Mouse (Mus musculus): ENCODE data around the gene Ifna9. TPM values are rescaled to one million over a fixed set of nuclear protein-coding genes. Genes with fewer than 3 reads are reported as not detected.
"Not testable (repeated sequence)": the region's sequence is repeated elsewhere in the genome, so short reads cannot be mapped to it uniquely, and the experiment has no call there.

Gene Ifna9
- polyA plus RNA-seq (2015; fragmentation: Nextera tagmentation; extraction: Ambion mirVana): not detected in 2 replicates

DNA sequence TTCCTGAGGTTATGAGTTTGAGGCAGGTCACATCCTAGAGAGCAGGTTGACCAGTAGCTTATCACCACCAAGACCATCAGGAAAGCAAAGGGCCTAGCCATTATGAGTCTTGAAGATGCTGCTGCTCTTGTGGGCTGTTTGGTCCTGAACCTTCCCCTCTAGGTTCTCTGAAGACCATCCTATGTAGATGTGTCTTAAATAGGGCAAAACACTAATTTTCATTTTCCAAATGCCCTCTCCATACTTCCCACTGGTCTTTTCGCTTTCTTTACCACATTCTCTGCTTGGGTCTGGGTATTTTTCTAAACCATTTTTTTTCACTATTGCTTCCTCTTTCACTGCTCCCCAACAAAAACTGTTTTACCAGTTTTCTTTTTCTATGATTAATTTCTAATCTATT is at the start of gene Ifna9:
Gene Ifna9, minus strand, starts transcription at position 101 of the 400 bp plus-strand sequence.
- no peaks in the 10 kb centered on the region for H3K36me3 ChIP-seq (ENCODE audit: control insufficient read depth, insufficient read depth)
- H3K27me3 ChIP-seq (ENCODE audit: control insufficient read depth, insufficient read depth, low read depth, low read length): no peaks in the 10 kb centered on the region
- no peak for ATAC-seq (ENCODE audit: low read depth)
- H3K4me1 ChIP-seq (ENCODE audit: control insufficient read depth, low read depth, low read length): no peaks in the 10 kb centered on the region
- WGBS (ENCODE audit: insufficient replicate concordance): 42% methylated on average over 1 of the region's 1 CpGs
- H3K9ac ChIP-seq (ENCODE audit: low read depth, low read length): no peak within 1 kb of the TSS
- H3K27ac ChIP-seq (ENCODE audit: low read length): no peak within 1 kb of the TSS
- H3K4me2 ChIP-seq (ENCODE audit: low read depth, low read length): no peak within 1 kb of the TSS
- H3K9me3 ChIP-seq (replicated peaks; ENCODE audit: control insufficient read depth, low read length): no peaks in the 10 kb centered on the region
- no peak within 1 kb of the TSS for H3K4me3 ChIP-seq (ENCODE audit: low read depth, low read length)

GRCm38 (mm10) chr4:88641077-88641831 is 49.1 kb upstream of the Ifna9 start:
- 14% methylated on average over 11 of the region's 11 CpGs for WGBS (ENCODE audit: insufficient replicate concordance)
- Histone ChIP-seq H3K36me3 (ENCODE audit: control insufficient read depth, insufficient read depth) (no peaks in the 10 kb centered on the region), H3K4me1 (ENCODE audit: control insufficient read depth, low read depth, low read length) (no peaks in the 10 kb centered on the region), H3K4me2 (ENCODE audit: low read depth, low read length) (peak overlapping the region; percentile 50), H3K27ac (ENCODE audit: low read length) (no peak overlapping the region), H3K4me3 (ENCODE audit: low read depth, low read length) (peak overlapping the region; percentile 54), H3K27me3 (ENCODE audit: control insufficient read depth, insufficient read depth, low read depth, low read length) (no peaks in the 10 kb centered on the region), H3K9me3 (replicated peaks; ENCODE audit: control insufficient read depth, low read length) (no peaks in the 10 kb centered on the region), H3K9ac (ENCODE audit: low read depth, low read length) (no peak overlapping the region)
- ATAC-seq (ENCODE audit: low read depth): peak; percentile 86

- no peak for ATAC-seq (ENCODE audit: low read depth)
- 42% methylated on average over 8 of the region's 8 CpGs for WGBS (ENCODE audit: insufficient replicate concordance)
- H3K9me3 ChIP-seq (replicated peaks; ENCODE audit: control insufficient read depth, low read length): no peaks in the 10 kb centered on the region
- H3K4me1 ChIP-seq (ENCODE audit: control insufficient read depth, low read depth, low read length): no peaks in the 10 kb centered on the region
- peak overlapping the region; percentile 54 for H3K4me3 ChIP-seq (ENCODE audit: low read depth, low read length)
- H3K4me2 ChIP-seq (ENCODE audit: low read depth, low read length): peak overlapping the region; percentile 50
- H3K27me3 ChIP-seq (ENCODE audit: control insufficient read depth, insufficient read depth, low read depth, low read length): no peaks in the 10 kb centered on the region
- no peak overlapping the region for H3K9ac ChIP-seq (ENCODE audit: low read depth, low read length)
- no peaks in the 10 kb centered on the region for H3K36me3 ChIP-seq (ENCODE audit: control insufficient read depth, insufficient read depth)
- H3K27ac ChIP-seq (ENCODE audit: low read length): no peak overlapping the region
These were observed 48.5 kb upstream of the Ifna9 start for GRCm38 (mm10) chr4:88640704-88641076.

- ATAC-seq (ENCODE audit: low read depth): no peak
- H3K27ac ChIP-seq (ENCODE audit: low read length): no peak within 1 kb of the TSS
- WGBS (ENCODE audit: insufficient replicate concordance): 73% methylated on average over 4 of the region's 4 CpGs
These were observed 42.1 kb upstream of the Ifna9 start, which contains the start of gene C87499 for GRCm38 (mm10) chr4:88634311-88634710. C87499 (minus strand) TSS chr4:88634411.

GRCm38 (mm10) chr4:88603276-88603675 is 11.1 kb upstream of the Ifna9 start, which contains the start of gene Ifna12:
Ifna12 (minus strand) TSS chr4:88603376.
- Histone ChIP-seq H3K4me1 (ENCODE audit: control insufficient read depth, low read depth, low read length) (no peaks in the 10 kb centered on the region), H3K36me3 (ENCODE audit: control insufficient read depth, insufficient read depth) (no peaks in the 10 kb centered on the region), H3K27ac (ENCODE audit: low read length) (no peak within 1 kb of the TSS), H3K4me3 (ENCODE audit: low read depth, low read length) (no peak within 1 kb of the TSS), H3K27me3 (ENCODE audit: control insufficient read depth, insufficient read depth, low read depth, low read length) (no peaks in the 10 kb centered on the region), H3K4me2 (ENCODE audit: low read depth, low read length) (no peak within 1 kb of the TSS), H3K9ac (ENCODE audit: low read depth, low read length) (no peak within 1 kb of the TSS), H3K9me3 (replicated peaks; ENCODE audit: control insufficient read depth, low read length) (no peaks in the 10 kb centered on the region)
- no peak for ATAC-seq (ENCODE audit: low read depth)

More at GRCm38 (mm10) chr4:88634311-88634710, 42.1 kb upstream of the Ifna9 start, which contains the start of gene C87499:
- Histone ChIP-seq H3K4me1 (ENCODE audit: control insufficient read depth, low read depth, low read length) (no peaks in the 10 kb centered on the region), H3K36me3 (ENCODE audit: control insufficient read depth, insufficient read depth) (no peaks in the 10 kb centered on the region), H3K4me2 (ENCODE audit: low read depth, low read length) (no peak within 1 kb of the TSS), H3K27me3 (ENCODE audit: control insufficient read depth, insufficient read depth, low read depth, low read length) (no peaks in the 10 kb centered on the region), H3K9me3 (replicated peaks; ENCODE audit: control insufficient read depth, low read length) (no peaks in the 10 kb centered on the region), H3K4me3 (ENCODE audit: low read depth, low read length) (no peak within 1 kb of the TSS), H3K9ac (ENCODE audit: low read depth, low read length) (no peak within 1 kb of the TSS)

DNA sequence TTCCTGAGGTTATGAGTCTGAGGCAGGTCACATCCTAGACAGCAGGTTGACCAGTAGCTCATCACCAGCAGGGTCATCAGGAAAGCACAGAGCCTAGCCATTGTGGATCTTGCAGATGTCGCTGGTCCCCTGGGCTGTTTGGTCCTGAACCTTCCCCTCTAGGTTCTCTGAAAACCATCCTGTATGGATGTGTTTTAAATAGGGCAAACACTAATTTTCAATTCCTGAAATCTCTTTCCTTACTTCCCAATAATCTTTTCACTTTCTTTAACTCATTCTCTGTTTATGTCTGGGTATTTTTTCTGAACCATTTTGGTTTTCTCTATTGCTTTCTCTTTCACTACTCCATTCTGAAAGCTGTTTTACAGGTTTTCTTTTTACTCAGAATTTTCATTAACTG is 20.5 kb downstream of the Ifna9 start, which contains the start of gene Ifna14:
Gene Ifna14, minus strand, starts transcription at position 101 of the 400 bp plus-strand sequence.
- WGBS (ENCODE audit: insufficient replicate concordance): 29% methylated on average over 1 of the region's 1 CpGs
- no peak within 1 kb of the TSS for H3K4me2 ChIP-seq (ENCODE audit: low read depth, low read length)
- H3K4me1 ChIP-seq (ENCODE audit: control insufficient read depth, low read depth, low read length): no peaks in the 10 kb centered on the region
- H3K9ac ChIP-seq (ENCODE audit: low read depth, low read length): no peak within 1 kb of the TSS
- H3K36me3 ChIP-seq (ENCODE audit: control insufficient read depth, insufficient read depth): no peaks in the 10 kb centered on the region
- no peak for ATAC-seq (ENCODE audit: low read depth)
- no peaks in the 10 kb centered on the region for H3K9me3 ChIP-seq (replicated peaks; ENCODE audit: control insufficient read depth, low read length)
- no peak within 1 kb of the TSS for H3K4me3 ChIP-seq (ENCODE audit: low read depth, low read length)
- H3K27ac ChIP-seq (ENCODE audit: low read length): no peak within 1 kb of the TSS
- no peaks in the 10 kb centered on the region for H3K27me3 ChIP-seq (ENCODE audit: control insufficient read depth, insufficient read depth, low read depth, low read length)

DNA sequence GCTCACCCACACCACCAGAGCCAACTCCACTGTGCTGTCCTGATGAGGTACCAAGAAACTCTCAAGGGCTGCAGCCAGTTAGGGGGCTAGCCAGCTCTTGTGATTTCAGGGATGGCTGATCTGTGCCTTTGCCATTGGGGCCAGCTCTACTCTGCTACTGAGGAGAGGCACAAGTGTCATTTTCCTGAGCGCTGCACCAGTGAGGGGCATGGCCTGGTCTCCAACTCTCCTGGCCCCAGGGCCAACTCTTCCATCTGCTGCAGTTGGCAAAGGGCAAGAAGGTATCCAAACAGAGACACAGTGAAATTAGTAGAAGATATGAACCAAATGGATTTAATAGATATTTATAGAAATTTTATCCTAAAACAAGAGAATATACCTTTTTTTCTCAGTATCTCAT is 30.4 kb downstream of the Ifna9 start:
- no peaks in the 10 kb centered on the region for H3K36me3 ChIP-seq (ENCODE audit: control insufficient read depth, insufficient read depth)
- no peak overlapping the region for H3K4me2 ChIP-seq (ENCODE audit: low read depth, low read length)
- H3K9me3 ChIP-seq (replicated peaks; ENCODE audit: control insufficient read depth, low read length): no peaks in the 10 kb centered on the region
- H3K4me1 ChIP-seq (ENCODE audit: control insufficient read depth, low read depth, low read length): no peaks in the 10 kb centered on the region
- 71% methylated on average over 1 of the region's 1 CpGs for WGBS (ENCODE audit: insufficient replicate concordance)
- H3K27me3 ChIP-seq (ENCODE audit: control insufficient read depth, insufficient read depth, low read depth, low read length): no peaks in the 10 kb centered on the region
- no peak for ATAC-seq (ENCODE audit: low read depth)
- H3K9ac ChIP-seq (ENCODE audit: low read depth, low read length): no peak overlapping the region
- no peak overlapping the region for H3K27ac ChIP-seq (ENCODE audit: low read length)
- H3K4me3 ChIP-seq (ENCODE audit: low read depth, low read length): no peak overlapping the region

DNA sequence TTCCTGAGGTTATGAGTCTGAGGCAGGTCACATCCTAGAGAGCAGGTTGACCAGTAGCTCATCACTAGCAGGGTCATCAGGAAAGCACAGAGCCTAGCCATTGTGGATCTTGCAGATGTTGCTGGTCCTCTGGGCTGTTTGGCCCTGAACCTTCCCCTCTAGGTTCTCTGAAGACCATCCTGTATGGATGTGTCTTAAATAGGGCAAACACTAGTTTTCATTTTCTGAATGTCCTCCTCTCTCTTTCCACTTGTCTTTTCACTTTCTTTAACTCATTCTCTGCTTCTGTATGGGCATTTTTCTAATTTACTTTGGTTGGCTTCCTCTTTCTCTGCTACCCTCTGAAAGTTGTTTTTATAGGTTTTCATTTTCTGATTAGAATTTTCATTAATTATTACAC is 34.0 kb downstream of the Ifna9 start, which contains the start of gene Ifna15:
Gene Ifna15, minus strand, starts transcription at position 101 of the 400 bp plus-strand sequence.
- H3K27ac ChIP-seq (ENCODE audit: low read length); ATAC-seq (ENCODE audit: low read depth); H3K36me3 ChIP-seq (ENCODE audit: control insufficient read depth, insufficient read depth): not testable (repeated sequence)

GRCm38 (mm10) chr4:88550161-88550945 is 41.8 kb downstream of the Ifna9 start:
- H3K4me2 ChIP-seq (ENCODE audit: low read depth, low read length): peak overlapping the region; percentile 75
- peak overlapping the region; percentile 56 for H3K9ac ChIP-seq (ENCODE audit: low read depth, low read length)
- peak overlapping the region; percentile 61 for H3K4me3 ChIP-seq (ENCODE audit: low read depth, low read length)
- peak; percentile 93 for ATAC-seq (ENCODE audit: low read depth)
- H3K4me1 ChIP-seq (ENCODE audit: control insufficient read depth, low read depth, low read length): peaks cover 2% of the 10 kb centered on the region; the same call in 1 of the 2 replicates
- no peaks in the 10 kb centered on the region for H3K27me3 ChIP-seq (ENCODE audit: control insufficient read depth, insufficient read depth, low read depth, low read length)
- no peak overlapping the region for H3K27ac ChIP-seq (ENCODE audit: low read length)
- H3K36me3 ChIP-seq (ENCODE audit: control insufficient read depth, insufficient read depth): no peaks in the 10 kb centered on the region
- WGBS (ENCODE audit: insufficient replicate concordance): 20% methylated on average over 22 of the region's 22 CpGs
- H3K9me3 ChIP-seq (replicated peaks; ENCODE audit: control insufficient read depth, low read length): no peaks in the 10 kb centered on the region

More for the DNA sequence above, 34.0 kb downstream of the Ifna9 start, which contains the start of gene Ifna15:
- H3K4me3 ChIP-seq (ENCODE audit: low read depth, low read length); H3K9me3 ChIP-seq (replicated peaks; ENCODE audit: control insufficient read depth, low read length); H3K4me2 ChIP-seq (ENCODE audit: low read depth, low read length); H3K4me1 ChIP-seq (ENCODE audit: control insufficient read depth, low read depth, low read length); H3K27me3 ChIP-seq (ENCODE audit: control insufficient read depth, insufficient read depth, low read depth, low read length); H3K9ac ChIP-seq (ENCODE audit: low read depth, low read length): not testable (repeated sequence)
